Mouse (Mus musculus) CD8-positive naive resting alpha-beta T cell, adult 2 months (primary cell): ENCODE measurements around the gene Stxbp1.

Source experiments
- DNase-seq, 2 experiments: peaks; one replicate each; pipeline ENCODE4 v3.0.0; 2022; ENCODE audit warnings: low read depth in 2 of 2, low spot score in 2 of 2

Gene Stxbp1

DNA sequence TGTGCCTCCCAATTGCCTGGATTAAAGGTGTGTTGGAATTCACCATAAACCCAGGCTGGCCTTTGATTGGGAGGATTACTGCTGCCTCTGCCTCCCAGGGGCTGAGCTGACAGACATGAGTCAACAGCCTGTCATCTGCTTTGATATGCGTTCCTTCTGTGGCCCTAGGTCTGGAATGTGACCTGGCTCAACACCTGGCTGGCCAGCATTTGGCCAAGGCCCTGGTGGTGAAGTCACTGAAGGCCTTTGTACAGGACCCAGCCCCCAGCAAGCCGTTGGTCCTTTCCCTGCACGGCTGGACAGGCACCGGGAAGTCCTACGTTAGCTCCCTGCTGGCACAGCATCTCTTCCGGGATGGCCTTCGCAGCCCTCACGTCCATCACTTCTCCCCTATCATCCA is 88.5 kb downstream of the Stxbp1 start:
- no peak for DNase-seq

DNA sequence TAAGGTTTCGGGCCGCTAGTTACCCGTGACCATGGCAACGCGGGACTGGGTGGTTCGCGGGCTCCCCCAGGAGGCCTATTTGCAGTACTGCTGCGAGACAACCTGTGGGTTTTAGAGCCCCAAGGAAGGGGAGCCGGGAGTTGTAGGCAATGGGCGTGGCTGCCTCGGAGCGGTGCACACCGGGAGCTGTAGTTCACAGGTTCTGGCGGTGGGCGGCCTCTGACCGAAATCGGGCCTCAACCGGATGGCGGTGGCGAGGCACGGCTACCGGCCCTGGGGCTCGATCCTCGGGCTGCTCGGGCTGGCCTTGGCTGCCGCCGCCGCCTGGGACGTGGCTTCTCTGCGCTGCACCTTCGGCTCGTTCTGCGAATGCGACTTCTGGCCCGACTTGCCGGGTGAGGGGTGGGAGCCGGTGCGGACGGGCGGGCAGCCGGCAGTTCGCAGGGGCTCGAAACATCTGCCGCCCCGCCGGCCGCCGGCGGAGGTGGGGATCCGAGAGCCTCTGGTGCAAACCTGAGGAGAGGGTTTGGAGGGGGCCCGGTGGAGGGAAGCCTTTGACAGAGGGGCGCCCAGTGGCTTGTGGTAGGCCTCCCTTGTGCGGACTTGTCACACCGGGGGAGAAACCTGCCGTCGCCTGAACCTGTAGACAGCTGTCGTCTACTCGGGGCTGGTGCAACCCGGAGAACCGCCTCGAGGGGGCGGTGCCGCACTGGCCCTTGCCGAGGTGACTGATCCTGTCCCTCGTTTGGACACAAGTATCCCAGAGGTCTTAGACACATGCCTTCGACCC is 89.8 kb downstream of the Stxbp1 start, which contains the start of gene Tor2a:
TSS of gene Tor2a (plus strand) at position 179 of the 790 bp plus-strand sequence.
- peak; percentile 96 for DNase-seq

GRCm38 (mm10) chr2:32756674-32757055 is 90.4 kb downstream of the Stxbp1 start:
- DNase-seq, result no peak

GRCm38 (mm10) chr2:32752181-32752580 is 94.9 kb downstream of the Stxbp1 start:
- no peak for DNase-seq

GRCm38 (mm10) chr2:32751665-32752033 is 95.4 kb downstream of the Stxbp1 start:
- DNase-seq, result no peak

DNA sequence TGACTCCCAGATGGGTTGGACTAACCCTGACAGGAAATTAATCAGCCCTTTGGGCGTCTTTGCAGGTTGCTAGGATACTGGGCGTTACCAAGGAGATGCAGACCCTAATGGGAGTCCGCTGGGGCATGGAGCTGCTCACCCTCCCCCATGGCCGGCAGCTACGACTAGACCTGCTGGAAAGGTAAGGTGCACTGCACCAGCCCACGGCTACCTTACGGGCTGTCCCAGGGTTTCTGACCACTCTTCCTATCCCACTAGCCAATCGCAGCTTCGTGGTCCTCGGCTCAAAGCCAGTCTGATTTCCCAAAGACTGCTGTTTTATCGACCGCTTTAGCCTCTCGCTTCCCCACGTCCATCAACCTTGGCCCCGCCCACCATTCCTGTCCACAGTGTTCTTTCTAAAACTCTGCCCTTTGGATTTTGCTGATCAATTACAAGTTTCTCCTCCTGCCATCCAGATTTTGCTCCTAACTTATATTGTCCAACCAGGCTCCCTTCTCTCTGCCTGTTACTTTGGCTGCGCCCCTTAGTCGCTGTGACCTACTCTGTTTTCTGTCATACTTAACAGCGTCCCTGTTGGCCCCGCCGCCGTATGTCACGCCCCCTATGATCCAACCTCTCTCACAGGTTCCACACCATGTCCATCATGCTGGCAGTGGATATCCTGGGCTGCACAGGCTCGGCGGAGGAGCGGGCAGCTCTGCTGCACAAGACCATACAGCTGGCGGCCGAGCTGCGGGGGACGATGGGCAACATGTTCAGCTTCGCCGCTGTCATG is 96.0 kb downstream of the Stxbp1 start:
- DNase-seq, result no peak

DNA sequence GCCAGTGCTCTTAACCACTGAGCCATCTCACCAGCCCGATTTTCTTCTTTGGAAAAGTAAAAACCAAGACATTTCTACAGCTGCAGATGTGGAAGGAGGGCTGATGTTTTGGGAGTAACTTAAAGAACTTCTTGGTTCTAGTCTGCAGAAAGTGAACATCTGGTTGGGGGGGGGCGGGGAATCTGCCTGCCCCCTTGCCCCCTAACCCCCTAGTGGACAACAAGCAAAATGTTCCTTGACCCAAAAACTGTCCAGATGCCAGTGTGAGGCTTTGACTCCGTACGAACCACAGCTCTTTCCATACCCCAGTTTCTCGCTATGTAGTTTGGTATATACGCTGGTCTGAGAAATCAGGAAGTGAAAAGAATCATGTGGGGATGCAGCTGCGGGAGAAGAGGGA is 96.8 kb downstream of the Stxbp1 start:
- DNase-seq, result no peak

- no peak for DNase-seq
These were observed 98.0 kb downstream of the Stxbp1 start for GRCm38 (mm10) chr2:32749082-32749481.

DNA sequence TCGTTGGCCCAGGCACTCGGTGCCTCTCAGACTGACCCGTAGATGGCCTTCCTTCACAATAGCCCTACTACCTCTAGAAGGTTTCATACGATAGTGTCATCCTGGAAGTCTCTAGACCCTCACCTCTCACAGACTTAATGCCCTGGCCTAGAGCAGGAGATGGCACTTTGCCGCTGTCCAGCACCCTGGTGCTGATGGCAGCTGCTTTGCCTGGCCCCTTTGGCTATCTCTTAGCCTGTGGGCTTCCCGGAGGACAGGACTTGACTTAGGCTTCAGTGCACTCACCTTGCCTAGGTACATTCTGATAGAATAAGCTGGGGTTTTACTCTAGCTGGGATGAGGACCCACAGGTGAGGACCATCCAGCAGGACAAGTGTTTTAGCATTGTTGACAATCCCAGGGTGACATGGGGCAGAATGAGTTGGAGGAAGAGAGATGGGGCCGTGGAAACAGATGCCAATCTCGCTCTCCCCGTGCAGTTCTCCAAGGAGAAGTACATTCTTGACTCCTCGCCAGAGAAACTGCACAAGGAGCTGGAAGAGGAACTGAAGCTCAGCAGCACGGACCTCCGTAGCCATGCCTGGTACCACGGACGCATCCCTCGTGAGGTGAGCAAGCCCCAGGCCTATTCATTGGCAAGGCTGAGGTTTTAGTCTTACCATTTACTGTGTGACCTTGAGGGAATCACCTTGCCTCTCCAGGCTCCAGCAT is 102.6 kb downstream of the Stxbp1 start:
- no peak for DNase-seq

DNA sequence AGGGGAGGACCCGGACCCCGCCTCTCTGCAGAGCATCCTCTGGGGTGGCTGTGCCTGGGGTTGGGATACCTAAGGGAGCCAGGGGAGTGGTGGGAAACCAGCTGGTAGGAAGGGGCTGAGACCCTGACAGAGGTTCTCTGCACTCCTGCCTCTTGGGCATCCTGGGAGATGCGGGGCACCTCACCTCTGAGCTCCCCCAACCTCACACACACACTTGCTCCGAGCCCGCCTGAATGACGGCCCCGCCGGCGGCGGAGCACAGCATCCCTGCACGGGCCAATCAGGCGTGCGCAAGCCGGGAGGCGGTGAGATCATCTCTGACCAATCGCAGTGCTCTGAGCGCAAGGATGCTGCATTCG is 104.9 kb downstream of the Stxbp1 start:
- DNase-seq, result no peak

DNA sequence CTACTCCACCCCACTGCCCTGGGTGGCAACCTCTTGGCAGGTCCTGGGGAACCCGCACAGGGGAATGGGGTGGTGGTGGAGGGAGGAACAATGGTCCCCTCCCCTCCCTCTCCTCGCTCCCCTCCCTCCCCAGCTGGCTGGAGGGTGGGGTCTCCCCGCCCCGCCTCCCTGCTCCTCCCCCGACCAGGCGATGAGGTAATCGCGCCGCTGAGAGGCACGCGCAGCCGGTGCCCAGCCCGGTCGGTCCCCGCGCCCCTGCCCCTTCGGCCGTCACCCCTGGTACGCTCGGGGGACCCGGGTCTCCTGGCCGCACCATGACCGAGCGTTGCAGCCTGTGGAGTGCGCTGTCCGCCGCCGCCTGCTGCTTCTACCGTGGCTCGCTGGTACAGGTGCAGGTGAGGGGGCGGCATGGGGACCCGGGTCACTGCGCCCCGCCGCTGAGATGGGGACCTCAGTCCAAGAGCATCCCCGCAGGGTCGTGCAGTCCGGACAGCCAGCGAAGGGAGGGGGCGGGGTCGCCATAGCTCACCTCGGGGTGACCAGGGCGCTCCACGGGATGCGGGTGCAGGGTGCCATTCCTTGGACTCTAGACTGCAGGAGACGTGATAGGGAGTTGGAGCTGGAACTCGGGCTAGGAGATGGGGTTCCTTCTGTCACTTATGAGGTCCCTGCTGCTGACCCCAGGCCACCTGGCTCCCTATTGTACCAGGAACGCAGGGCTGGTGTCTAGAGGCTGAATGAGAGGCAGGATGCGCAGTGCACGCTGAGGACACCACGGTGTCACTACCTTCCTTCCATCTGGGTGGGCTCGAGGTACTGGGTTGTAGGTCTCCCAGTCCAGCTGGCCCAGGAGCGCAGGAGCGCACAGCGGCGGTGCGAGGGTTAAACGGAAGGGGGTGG is 105.5 kb downstream of the Stxbp1 start:
- no peak for DNase-seq

GRCm38 (mm10) chr2:32740916-32741272 is 106.2 kb downstream of the Stxbp1 start, which contains the start of gene 6330409D20Rik:
Gene 6330409D20Rik (minus strand): TSS chr2:32741016.
- no peak for DNase-seq

DNA sequence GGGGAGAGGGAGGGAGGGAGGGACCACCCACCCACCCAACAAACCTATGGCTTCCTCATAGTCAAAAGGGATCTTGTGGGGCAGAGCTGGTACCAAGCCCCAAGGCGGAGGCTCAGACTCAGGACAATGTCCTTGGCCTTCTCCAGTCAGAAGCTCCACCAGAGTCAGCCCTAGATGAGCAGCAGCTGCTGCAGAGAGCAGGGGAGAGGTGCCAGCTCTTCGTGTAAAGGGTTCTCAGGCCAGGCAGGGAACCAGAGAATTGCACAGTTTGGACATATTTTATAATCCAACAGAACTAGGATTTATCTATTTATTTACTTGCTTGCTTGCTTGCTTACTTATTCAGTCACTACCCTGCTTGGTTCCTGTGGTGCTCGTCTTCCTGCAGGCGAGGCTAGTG is 107.7 kb downstream of the Stxbp1 start:
- no peak for DNase-seq
